Mouse (Mus musculus): ENCODE measurements around the gene Rab29.
A peak's percentile ranks its signal among the peaks of the same experiment; 100 is the strongest.
"Not testable (repeated sequence)": the region's sequence is repeated elsewhere in the genome, so short reads cannot be mapped to it uniquely, and the experiment has no call there.

Rab29 gene

GRCm38 (mm10) chr1:131865596-131865995 is 1.4 kb upstream of the Rab29 start:
- no peak for DNase-seq (ENCODE audit: low read depth)

- no peak for DNase-seq (ENCODE audit: low read depth)
Observed at GRCm38 (mm10) chr1:131866304-131866999, 572 bp upstream of the Rab29 start.

- DNase-seq (ENCODE audit: low read depth): no peak
Observed at GRCm38 (mm10) chr1:131867946-131868290, 894 bp downstream of the Rab29 start.

- no peak for DNase-seq (ENCODE audit: low read depth)
Observed at GRCm38 (mm10) chr1:131869561-131869960, 2.5 kb downstream of the Rab29 start.

GRCm38 (mm10) chr1:131872856-131873255 is 5.8 kb downstream of the Rab29 start:
- no peak for DNase-seq (ENCODE audit: low read depth)

- no peak for DNase-seq (ENCODE audit: low read depth)
Observed at GRCm38 (mm10) chr1:131879816-131880215, 12.8 kb downstream of the Rab29 start.

GRCm38 (mm10) chr1:131882787-131883186 is 15.8 kb downstream of the Rab29 start:
- peak; percentile 40 for DNase-seq (ENCODE audit: low read depth)

- no peak for DNase-seq (ENCODE audit: low read depth)
Observed at GRCm38 (mm10) chr1:131886173-131886572, 19.1 kb downstream of the Rab29 start.

- no peak for DNase-seq (ENCODE audit: low read depth)
Observed at GRCm38 (mm10) chr1:131886641-131887040, 19.6 kb downstream of the Rab29 start.

GRCm38 (mm10) chr1:131890043-131890658 is 23.1 kb downstream of the Rab29 start:
- no peak for DNase-seq (ENCODE audit: low read depth)

GRCm38 (mm10) chr1:131891436-131891835 is 24.4 kb downstream of the Rab29 start:
- no peak for DNase-seq (ENCODE audit: low read depth)

GRCm38 (mm10) chr1:131902679-131903078 is 35.7 kb downstream of the Rab29 start:
- DNase-seq (ENCODE audit: low read depth): no peak

GRCm38 (mm10) chr1:131903251-131903650 is 36.2 kb downstream of the Rab29 start:
- DNase-seq (ENCODE audit: low read depth): no peak

GRCm38 (mm10) chr1:131905497-131905896 is 38.5 kb downstream of the Rab29 start:
- no peak for DNase-seq (ENCODE audit: low read depth)

- no peak for DNase-seq (ENCODE audit: low read depth)
Observed at GRCm38 (mm10) chr1:131908456-131908855, 41.4 kb downstream of the Rab29 start.

- DNase-seq (ENCODE audit: low read depth): not testable (repeated sequence)
Observed at GRCm38 (mm10) chr1:131909236-131909635, 42.2 kb downstream of the Rab29 start.

GRCm38 (mm10) chr1:131910001-131910648 is 43.1 kb downstream of the Rab29 start, which contains the start of gene Nucks1:
Gene Nucks1, plus strand, starts transcription at chr1:131910534.
- peak; percentile 97 for DNase-seq (ENCODE audit: low read depth)

GRCm38 (mm10) chr1:131910674-131911558 is 43.9 kb downstream of the Rab29 start:
- peak; percentile 72 for DNase-seq (ENCODE audit: low read depth)

GRCm38 (mm10) chr1:131917634-131918033 is 50.6 kb downstream of the Rab29 start:
- no peak for DNase-seq (ENCODE audit: low read depth)

GRCm38 (mm10) chr1:131919052-131919451 is 52.0 kb downstream of the Rab29 start:
- no peak for DNase-seq (ENCODE audit: low read depth)

GRCm38 (mm10) chr1:131922100-131922499 is 55.1 kb downstream of the Rab29 start:
- no peak for DNase-seq (ENCODE audit: low read depth)

Data from c-Kit-positive CD71-positive TER-119-negative erythroid progenitor cells, embryonic 14.5 days (primary cell).